Mouse (Mus musculus) neural tube, embryonic 14.5 days (tissue): Measurements from ENCODE around the gene Fa2h. TPM values are rescaled to one million over a fixed set of nuclear protein-coding genes. Genes with fewer than 3 reads are reported as not detected.

Experiments
- ATAC-seq: fragments of 200-750 bp; cut with Nextera tagmentation; 2 replicates; pipeline ENCODE4 v1.8.0; 2017; ENCODE audit warnings: low read depth, mild to moderate bottlenecking, moderate TSS enrichment, moderate library complexity
- H3K27ac ChIP-seq: fragments of 300-500 bp; sonication (generic); 2 replicates; pipeline ENCODE4 v1.5.1; 2014; ENCODE audit warnings: low read depth, mild to moderate bottlenecking, control low read depth, low read length, moderate library complexity, mixed read lengths
- H3K27me3 ChIP-seq: fragments of 300-500 bp; sonication (generic); 2 replicates; pipeline ENCODE4 v1.6.1; 2014; ENCODE audit warnings: low read length; ENCODE audit not compliant: control insufficient read depth, insufficient read depth
- H3K36me3 ChIP-seq: fragments of 300-500 bp; sonication (generic); 2 replicates; pipeline ENCODE4 v1.6.1; 2014; ENCODE audit warnings: low read length, mixed read lengths; ENCODE audit not compliant: control insufficient read depth, insufficient read depth
- H3K4me1 ChIP-seq: fragments of 300-500 bp; sonication (generic); 2 replicates; pipeline ENCODE4 v1.6.1; 2014; ENCODE audit warnings: low read length; ENCODE audit not compliant: control insufficient read depth, insufficient read depth
- H3K4me2 ChIP-seq: fragments of 300-500 bp; sonication (generic); 2 replicates; pipeline ENCODE4 v1.6.1; 2014; ENCODE audit warnings: mild to moderate bottlenecking, low read depth, low read length, control low read depth
- H3K4me3 ChIP-seq: fragments of 300-500 bp; sonication (generic); 2 replicates; pipeline ENCODE4 v1.5.1; 2014; ENCODE audit warnings: low read depth, low read length, control low read depth, mixed read lengths
- H3K9ac ChIP-seq: fragments of 300-500 bp; sonication (generic); replicated peaks from 2 replicates; pipeline ENCODE4 v1.6.1; 2014; ENCODE audit warnings: low read depth, mild to moderate bottlenecking, control low read depth, low read length, mixed read lengths
- H3K9me3 ChIP-seq: fragments of 300-500 bp; sonication (generic); 2 replicates; pipeline ENCODE4 v1.6.1; 2016; ENCODE audit warnings: low read length; ENCODE audit not compliant: control insufficient read depth
- WGBS: fragments of 180-500 bp; shearing (Covaris S2); extraction: QIAGEN DNeasy Blood & Tissue Kit; methylation state at CpG from one replicate; pipeline ENCODE4 v1.1.7; 2014; 5-methylcytosine and 5-hydroxymethylcytosine counted together
- polyA plus RNA-seq: library from polyadenylated mRNA; unstranded; fragments of >200 nt; fragmentation: Nextera tagmentation; extraction: Ambion mirVana; gene quantifications from 2 replicates; pipeline ENCODE4 v1.2.1, GENCODE M21; 2014

Fa2h gene
- polyA plus RNA-seq, 1 experiment from 2014 or later, result 1.1 TPM

GRCm38 (mm10) chr8:111366610-111367234 is 26.9 kb downstream of the Fa2h start:
- Histone ChIP-seq H3K9me3 (no peaks in the 10 kb centered on the region), H3K27me3 (no peaks in the 10 kb centered on the region), H3K27ac (no peak overlapping the region), H3K4me1 (no peaks in the 10 kb centered on the region), H3K36me3 (no peaks in the 10 kb centered on the region), H3K4me2 (no peak overlapping the region), H3K9ac (no peak overlapping the region), H3K4me3 (no peak overlapping the region)
- WGBS, result 45% methylated on average over 14 of the region's 14 CpGs
- no peak for ATAC-seq

GRCm38 (mm10) chr8:111363489-111363888 is 30.1 kb downstream of the Fa2h start:
- 75% methylated on average over 8 of the region's 8 CpGs for WGBS
- no peak for ATAC-seq
- Histone ChIP-seq H3K36me3 (no peaks in the 10 kb centered on the region), H3K27me3 (no peaks in the 10 kb centered on the region), H3K9ac (no peak overlapping the region), H3K27ac (no peak overlapping the region), H3K4me1 (no peaks in the 10 kb centered on the region), H3K4me2 (no peak overlapping the region), H3K9me3 (no peaks in the 10 kb centered on the region), H3K4me3 (no peak overlapping the region)

GRCm38 (mm10) chr8:111360579-111361209 is 32.9 kb downstream of the Fa2h start:
- WGBS, result 64% methylated on average over 7 of the region's 7 CpGs
- H3K4me3 ChIP-seq, result no peak overlapping the region
- ATAC-seq, result no peak
- H3K4me1 ChIP-seq, result no peaks in the 10 kb centered on the region
- no peak overlapping the region for H3K9ac ChIP-seq
- H3K36me3 ChIP-seq, result no peaks in the 10 kb centered on the region
- H3K27me3 ChIP-seq, result no peaks in the 10 kb centered on the region
- no peak overlapping the region for H3K27ac ChIP-seq
- H3K4me2 ChIP-seq, result no peak overlapping the region
- no peaks in the 10 kb centered on the region for H3K9me3 ChIP-seq

- H3K4me3 ChIP-seq, result no peak overlapping the region
- H3K9me3 ChIP-seq, result no peaks in the 10 kb centered on the region
- H3K36me3 ChIP-seq, result no peaks in the 10 kb centered on the region
- no peaks in the 10 kb centered on the region for H3K4me1 ChIP-seq
- ATAC-seq, result no peak
- H3K4me2 ChIP-seq, result no peak overlapping the region
- no peaks in the 10 kb centered on the region for H3K27me3 ChIP-seq
- WGBS, result 72% methylated on average over 5 of the region's 5 CpGs
- no peak overlapping the region for H3K9ac ChIP-seq
- no peak overlapping the region for H3K27ac ChIP-seq
Observed at GRCm38 (mm10) chr8:111359936-111360335, 33.7 kb downstream of the Fa2h start.

GRCm38 (mm10) chr8:111358905-111359304 is 34.7 kb downstream of the Fa2h start:
- Histone ChIP-seq H3K4me1 (no peaks in the 10 kb centered on the region), H3K9me3 (no peaks in the 10 kb centered on the region), H3K27me3 (no peaks in the 10 kb centered on the region), H3K4me2 (no peak overlapping the region), H3K27ac (no peak overlapping the region), H3K36me3 (no peaks in the 10 kb centered on the region), H3K9ac (no peak overlapping the region), H3K4me3 (no peak overlapping the region)
- no peak for ATAC-seq
- 74% methylated on average over 1 of the region's 1 CpGs for WGBS

- no peaks in the 10 kb centered on the region for H3K27me3 ChIP-seq
- no peak overlapping the region for H3K4me3 ChIP-seq
- ATAC-seq, result no peak
- H3K9me3 ChIP-seq, result no peaks in the 10 kb centered on the region
- no peak overlapping the region for H3K27ac ChIP-seq
- H3K36me3 ChIP-seq, result no peaks in the 10 kb centered on the region
- H3K9ac ChIP-seq, result no peak overlapping the region
- WGBS, result 85% methylated on average over 4 of the region's 4 CpGs
- H3K4me1 ChIP-seq, result no peaks in the 10 kb centered on the region
- H3K4me2 ChIP-seq, result no peak overlapping the region
Observed at GRCm38 (mm10) chr8:111357433-111357832, 36.2 kb downstream of the Fa2h start.

GRCm38 (mm10) chr8:111353497-111353896 is 40.1 kb downstream of the Fa2h start:
- H3K4me1 ChIP-seq, result no peaks in the 10 kb centered on the region
- no peaks in the 10 kb centered on the region for H3K9me3 ChIP-seq
- no peak overlapping the region for H3K27ac ChIP-seq
- no peak overlapping the region for H3K9ac ChIP-seq
- no peaks in the 10 kb centered on the region for H3K27me3 ChIP-seq
- no peaks in the 10 kb centered on the region for H3K36me3 ChIP-seq
- no peak for ATAC-seq
- 75% methylated on average over 9 of the region's 9 CpGs for WGBS
- H3K4me2 ChIP-seq, result no peak overlapping the region
- H3K4me3 ChIP-seq, result no peak overlapping the region

- no peak overlapping the region for H3K9ac ChIP-seq
- no peak overlapping the region for H3K27ac ChIP-seq
- no peak overlapping the region for H3K4me3 ChIP-seq
Observed at GRCm38 (mm10) chr8:111352289-111352688, 41.3 kb downstream of the Fa2h start.

GRCm38 (mm10) chr8:111350577-111350976 is 43.0 kb downstream of the Fa2h start:
- Histone ChIP-seq H3K9ac (no peak overlapping the region), H3K4me2 (no peak overlapping the region), H3K27ac (no peak overlapping the region), H3K9me3 (no peaks in the 10 kb centered on the region), H3K4me1 (no peaks in the 10 kb centered on the region), H3K36me3 (no peaks in the 10 kb centered on the region), H3K4me3 (no peak overlapping the region), H3K27me3 (no peaks in the 10 kb centered on the region)
- no peak for ATAC-seq
- WGBS, result 86% methylated on average over 6 of the region's 6 CpGs

More at GRCm38 (mm10) chr8:111352289-111352688, 41.3 kb downstream of the Fa2h start:
- Histone ChIP-seq H3K27me3 (no peaks in the 10 kb centered on the region), H3K36me3 (no peaks in the 10 kb centered on the region), H3K4me2 (no peak overlapping the region), H3K9me3 (no peaks in the 10 kb centered on the region), H3K4me1 (no peaks in the 10 kb centered on the region)
- no peak for ATAC-seq
- WGBS, result 92% methylated on average over 5 of the region's 5 CpGs
